Mouse (Mus musculus): ENCODE data around the gene Xylt1. TPM values are rescaled to one million over a fixed set of nuclear protein-coding genes. Genes with fewer than 3 reads are reported as not detected.

Gene Xylt1
- polyA plus RNA-seq, 1 experiment from 2014 or later = 2.1 TPM

DNA sequence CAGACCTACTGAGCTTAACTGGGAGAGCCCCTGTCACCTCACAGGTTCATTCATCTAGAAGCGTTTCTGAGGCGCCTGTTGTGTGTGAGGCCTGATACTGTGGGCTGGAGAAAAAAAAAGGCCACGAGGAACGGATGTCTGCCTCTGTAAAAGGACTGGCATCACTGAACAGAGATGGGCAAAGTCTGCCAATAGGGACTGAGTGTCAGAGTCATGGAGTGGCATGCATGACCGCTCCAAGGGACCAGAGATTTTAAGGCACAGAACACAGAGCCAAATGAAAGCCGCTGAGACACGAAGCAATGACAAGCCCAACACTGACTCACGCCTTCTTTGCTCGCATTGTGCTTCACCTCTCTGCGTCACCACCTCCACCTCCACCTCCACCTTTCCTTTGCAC is 126.6 kb downstream of the Xylt1 start:
- 91% methylated on average over 10 of the region's 10 CpGs for WGBS
- no peak for ATAC-seq (ENCODE audit: low FRiP score, low read depth)
- no peaks in the 10 kb centered on the region for H3K9me3 ChIP-seq

DNA sequence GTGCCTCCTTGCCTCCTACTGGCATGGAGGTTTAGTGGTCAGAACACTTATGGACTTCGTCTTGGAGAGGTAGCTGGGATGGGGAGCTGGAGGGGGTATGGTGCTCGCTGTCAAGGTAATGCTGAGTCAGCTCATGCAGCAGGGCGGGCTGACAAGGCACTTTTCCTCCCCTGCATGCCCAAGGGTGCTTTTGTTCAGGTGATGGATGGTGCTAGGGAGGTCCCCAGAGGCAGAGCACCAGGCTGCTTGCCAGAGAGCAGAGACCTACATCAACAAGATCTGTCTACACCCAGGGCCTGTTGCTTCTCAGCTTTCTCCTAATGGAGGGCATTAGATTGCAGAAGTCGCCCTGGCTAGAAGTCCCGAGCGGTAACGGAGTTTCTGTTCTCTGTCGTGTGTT is 127.3 kb downstream of the Xylt1 start:
- WGBS = 82% methylated on average over 8 of the region's 8 CpGs
- ATAC-seq (ENCODE audit: low FRiP score, low read depth) = no peak
- H3K9ac ChIP-seq (replicated peaks) = no peak overlapping the region

More for the DNA sequence above, 126.6 kb downstream of the Xylt1 start:
- Histone ChIP-seq H3K36me3 (no peaks in the 10 kb centered on the region), H3K27ac (replicated peaks) (no peak overlapping the region), H3K4me2 (replicated peaks) (no peak overlapping the region), H3K4me3 (no peak overlapping the region), H3K9ac (replicated peaks) (no peak overlapping the region), H3K27me3 (no peaks in the 10 kb centered on the region), H3K4me1 (0 out of 2 replicates have a peak, but pooled peaks cover 2% of the 10 kb centered on the region)

DNA sequence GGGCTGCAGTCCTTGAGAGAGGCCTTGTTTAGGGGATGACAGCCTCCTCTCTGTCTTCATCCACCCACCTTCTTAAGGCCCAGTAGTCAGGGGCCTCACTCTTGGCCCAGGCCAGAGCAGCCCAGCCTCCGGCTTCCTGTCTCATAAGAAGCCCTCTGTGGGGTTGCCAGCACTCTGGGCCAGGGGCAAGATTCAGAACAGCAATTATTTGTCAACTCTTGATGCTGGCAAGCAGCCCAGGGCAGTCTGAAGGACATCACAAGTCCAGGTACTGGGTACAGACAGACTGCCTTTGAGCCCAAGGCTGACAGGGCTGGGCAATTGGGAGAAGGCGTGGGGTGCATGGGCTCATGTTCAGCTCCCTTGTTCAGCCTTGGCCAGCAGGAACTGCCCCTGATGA is 129.3 kb downstream of the Xylt1 start:
- no peaks in the 10 kb centered on the region for H3K36me3 ChIP-seq
- 81% methylated on average over 2 of the region's 2 CpGs for WGBS

More for the DNA sequence above, 127.3 kb downstream of the Xylt1 start:
- Histone ChIP-seq H3K4me2 (replicated peaks) (no peak overlapping the region), H3K27ac (replicated peaks) (no peak overlapping the region), H3K27me3 (no peaks in the 10 kb centered on the region), H3K9me3 (no peaks in the 10 kb centered on the region), H3K36me3 (no peaks in the 10 kb centered on the region), H3K4me3 (no peak overlapping the region), H3K4me1 (0 out of 2 replicates have a peak, but pooled peaks cover 2% of the 10 kb centered on the region)

DNA sequence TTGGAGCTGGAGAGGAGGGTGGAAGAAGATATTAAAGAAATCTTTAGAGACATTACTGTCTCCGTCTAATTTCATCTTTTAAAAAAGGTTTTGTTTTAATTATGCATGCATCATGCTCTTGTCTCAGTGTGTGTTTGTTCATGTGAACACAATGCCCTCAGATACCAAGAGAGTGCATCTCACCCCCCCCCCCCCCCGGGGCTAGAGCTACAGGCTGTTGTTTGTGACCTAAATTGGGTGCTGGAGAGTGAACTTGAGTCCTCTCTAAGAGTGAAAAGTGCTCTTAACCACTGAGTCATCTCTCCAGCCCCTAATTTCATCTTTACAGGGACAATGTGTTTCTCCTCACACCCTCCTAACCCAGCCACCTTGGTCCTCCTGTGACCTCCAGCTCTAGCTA is 131.5 kb downstream of the Xylt1 start:
- ATAC-seq (ENCODE audit: low FRiP score, low read depth) = no peak
- Histone ChIP-seq H3K36me3 (no peaks in the 10 kb centered on the region), H3K4me1 (0 out of 2 replicates have a peak, but pooled peaks cover 2% of the 10 kb centered on the region), H3K9ac (replicated peaks) (no peak overlapping the region), H3K4me2 (replicated peaks) (no peak overlapping the region), H3K9me3 (no peaks in the 10 kb centered on the region), H3K27me3 (no peaks in the 10 kb centered on the region), H3K27ac (replicated peaks) (no peak overlapping the region), H3K4me3 (no peak overlapping the region)
- 75% methylated on average over 2 of the region's 2 CpGs for WGBS

More for the DNA sequence above, 129.3 kb downstream of the Xylt1 start:
- Histone ChIP-seq H3K4me3 (no peak overlapping the region), H3K4me1 (0 out of 2 replicates have a peak, but pooled peaks cover 2% of the 10 kb centered on the region), H3K9ac (replicated peaks) (no peak overlapping the region), H3K9me3 (no peaks in the 10 kb centered on the region), H3K4me2 (replicated peaks) (no peak overlapping the region), H3K27ac (replicated peaks) (no peak overlapping the region), H3K27me3 (no peaks in the 10 kb centered on the region)
- ATAC-seq (ENCODE audit: low FRiP score, low read depth) = no peak

DNA sequence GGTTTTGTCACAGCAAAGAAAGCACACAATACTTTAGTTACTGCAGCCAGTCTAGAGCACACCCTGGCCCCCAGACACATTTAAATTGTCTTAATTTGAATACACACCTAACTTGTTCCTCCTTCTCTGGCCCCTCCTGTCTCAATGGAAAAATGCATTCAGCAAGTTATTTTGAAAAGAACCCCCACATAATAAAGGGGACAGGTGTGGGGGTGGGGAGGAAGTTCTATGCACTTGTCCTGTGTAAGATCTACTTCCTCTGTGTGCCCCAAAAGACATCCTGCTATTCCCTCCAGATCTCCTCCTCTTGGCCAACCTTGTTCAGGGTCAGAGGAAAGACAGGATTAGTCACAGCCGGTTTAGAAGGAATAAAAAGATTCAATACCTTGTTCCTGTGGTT is 135.0 kb downstream of the Xylt1 start:
- Histone ChIP-seq H3K36me3 (no peaks in the 10 kb centered on the region), H3K27me3 (no peaks in the 10 kb centered on the region), H3K27ac (replicated peaks) (no peak overlapping the region), H3K9ac (replicated peaks) (no peak overlapping the region), H3K9me3 (no peaks in the 10 kb centered on the region), H3K4me2 (replicated peaks) (no peak overlapping the region), H3K4me1 (0 out of 2 replicates have a peak, but pooled peaks cover 2% of the 10 kb centered on the region), H3K4me3 (no peak overlapping the region)
- 30% methylated on average over 1 of the region's 1 CpGs for WGBS
- no peak for ATAC-seq (ENCODE audit: low FRiP score, low read depth)

DNA sequence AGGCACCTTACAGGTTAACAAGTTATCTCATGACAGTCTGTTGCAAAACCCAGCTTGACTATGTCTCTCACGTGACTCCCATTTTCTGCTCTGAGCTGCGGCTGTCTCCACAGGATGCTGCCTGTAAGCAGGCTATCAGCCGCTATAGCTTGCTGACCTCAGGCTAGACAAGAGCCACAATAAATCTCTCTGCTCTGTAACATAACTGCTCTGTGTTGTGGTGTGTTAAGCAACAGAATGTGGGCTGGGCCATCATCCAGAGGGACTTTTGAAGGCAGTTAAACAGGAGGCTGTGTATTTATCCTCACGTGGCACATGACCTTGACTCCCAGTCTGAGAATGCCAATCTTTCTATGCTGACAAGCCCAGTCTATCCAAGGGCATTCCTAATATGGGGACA is 136.1 kb downstream of the Xylt1 start:
- H3K4me2 ChIP-seq (replicated peaks) = no peak overlapping the region
- ATAC-seq (ENCODE audit: low FRiP score, low read depth) = no peak
- no peaks in the 10 kb centered on the region for H3K36me3 ChIP-seq
- H3K9me3 ChIP-seq = no peaks in the 10 kb centered on the region
- no peak overlapping the region for H3K27ac ChIP-seq (replicated peaks)
- H3K4me3 ChIP-seq = no peak overlapping the region
- 0 out of 2 replicates have a peak, but pooled peaks cover 5% of the 10 kb centered on the region for H3K4me1 ChIP-seq
- 74% methylated on average over 4 of the region's 4 CpGs for WGBS
- no peak overlapping the region for H3K9ac ChIP-seq (replicated peaks)
- H3K27me3 ChIP-seq = no peaks in the 10 kb centered on the region

DNA sequence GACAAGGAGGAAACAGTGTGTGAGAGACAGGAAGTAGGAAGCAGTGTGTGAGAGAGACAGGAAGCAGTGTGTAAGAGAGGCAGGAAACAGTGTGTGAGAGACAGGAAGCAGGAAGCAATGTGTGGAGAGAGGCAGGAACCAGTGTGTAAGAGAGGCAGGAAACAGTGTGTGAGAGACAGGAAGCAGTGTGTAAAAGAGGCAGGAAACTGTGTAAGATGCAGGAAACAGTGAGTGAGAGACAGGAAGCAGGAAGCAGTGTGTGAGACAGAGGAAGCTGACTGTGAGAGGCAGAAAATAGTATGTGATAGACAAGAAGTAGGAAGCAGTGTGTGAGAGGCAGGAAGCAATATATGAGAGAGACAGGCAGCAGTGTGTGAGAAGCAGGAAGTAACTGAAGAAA is 140.6 kb downstream of the Xylt1 start:
- H3K27ac ChIP-seq (replicated peaks) = no peak overlapping the region
- H3K36me3 ChIP-seq = no peaks in the 10 kb centered on the region
- no peak for ATAC-seq (ENCODE audit: low FRiP score, low read depth)
- H3K4me1 ChIP-seq = peaks cover 17% of the 10 kb centered on the region; the same call in 1 of the 2 replicates
- no peak overlapping the region for H3K9ac ChIP-seq (replicated peaks)
- no peak overlapping the region for H3K4me3 ChIP-seq
- no peak overlapping the region for H3K4me2 ChIP-seq (replicated peaks)
- H3K27me3 ChIP-seq = no peaks in the 10 kb centered on the region; the same call in none of the 2 replicates
- H3K9me3 ChIP-seq = no peaks in the 10 kb centered on the region

DNA sequence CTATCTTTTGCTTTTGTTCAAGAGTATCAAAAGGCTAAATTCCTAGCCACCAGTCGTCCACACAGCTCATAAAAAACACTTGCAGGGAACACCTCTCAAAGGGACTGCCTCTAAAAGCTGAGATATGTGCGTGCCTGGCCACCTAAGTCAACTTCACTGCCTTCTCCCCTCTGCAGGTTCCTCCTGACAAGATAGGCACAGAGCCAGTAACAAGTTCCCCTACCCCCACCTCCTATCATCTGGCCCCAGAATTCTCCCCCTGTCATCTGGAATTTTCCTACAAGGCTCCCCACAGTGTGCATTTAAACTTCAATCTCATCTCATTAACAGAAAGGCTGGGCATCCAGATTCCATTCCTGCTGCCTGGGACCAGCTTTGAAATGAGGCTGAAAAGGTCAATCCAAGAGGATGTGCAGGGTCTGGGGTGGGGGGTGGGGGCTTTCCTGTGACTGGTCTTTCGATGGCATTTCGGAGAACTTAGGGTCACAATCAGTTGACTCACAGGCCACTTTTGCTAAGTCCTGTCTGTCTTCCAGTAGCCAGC is 141.4 kb downstream of the Xylt1 start:
- H3K4me1 ChIP-seq = peaks cover 17% of the 10 kb centered on the region; the same call in 1 of the 2 replicates
- no peak overlapping the region for H3K27ac ChIP-seq (replicated peaks)
- H3K9ac ChIP-seq (replicated peaks) = no peak overlapping the region
- no peak overlapping the region for H3K4me3 ChIP-seq
- H3K36me3 ChIP-seq = no peaks in the 10 kb centered on the region
- no peak for ATAC-seq (ENCODE audit: low FRiP score, low read depth)
- no peak overlapping the region for H3K4me2 ChIP-seq (replicated peaks)
- no peaks in the 10 kb centered on the region; the same call in none of the 2 replicates for H3K27me3 ChIP-seq
- 23% methylated on average over 4 of the region's 4 CpGs for WGBS
- no peaks in the 10 kb centered on the region for H3K9me3 ChIP-seq

DNA sequence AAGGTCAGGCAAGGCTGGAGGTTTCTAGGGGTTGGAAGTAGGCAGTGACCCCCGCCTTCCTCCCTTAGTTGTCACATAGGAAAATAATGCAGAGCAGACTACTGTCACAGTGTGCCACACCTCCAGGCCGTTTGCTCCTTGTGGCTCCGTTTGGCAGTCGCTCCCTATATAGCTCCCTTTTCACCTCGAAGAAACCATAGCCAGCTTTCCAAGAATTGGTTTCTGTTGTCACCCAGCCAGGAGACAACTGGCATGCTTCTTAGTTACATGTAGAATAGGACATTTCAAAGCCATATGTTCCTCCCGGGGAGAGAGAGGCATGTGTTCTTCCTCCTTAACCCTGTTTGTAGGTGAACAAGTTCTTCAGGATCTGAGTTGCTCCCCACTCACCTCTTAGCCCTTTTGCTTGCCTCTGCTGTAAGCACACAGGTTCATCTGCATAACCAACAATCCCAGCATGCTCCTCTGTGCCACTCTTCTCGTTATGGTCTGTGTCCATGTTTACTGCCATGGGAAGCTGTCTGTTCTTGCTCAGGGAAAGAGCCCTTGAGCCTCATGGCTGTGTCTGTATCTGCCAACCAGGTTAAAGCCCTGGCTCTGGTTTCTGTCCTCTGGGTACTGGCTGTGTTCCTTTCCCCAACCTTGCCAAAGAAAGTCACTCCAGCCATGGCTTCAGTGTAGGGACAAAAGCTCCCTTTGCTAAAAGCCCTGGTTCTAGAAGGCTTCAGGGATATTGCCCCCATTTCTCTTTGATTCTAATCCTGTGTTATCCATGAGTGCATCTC is 143.8 kb downstream of the Xylt1 start:
- WGBS = 77% methylated on average over 7 of the region's 7 CpGs
- Histone ChIP-seq H3K9ac (replicated peaks) (no peak overlapping the region), H3K27ac (replicated peaks) (no peak overlapping the region), H3K9me3 (no peaks in the 10 kb centered on the region), H3K4me1 (peaks cover 19% of the 10 kb centered on the region; the same call in 1 of the 2 replicates), H3K4me3 (no peak overlapping the region), H3K4me2 (replicated peaks) (no peak overlapping the region), H3K36me3 (no peaks in the 10 kb centered on the region), H3K27me3 (no peaks in the 10 kb centered on the region; the same call in none of the 2 replicates)
- no peak for ATAC-seq (ENCODE audit: low FRiP score, low read depth)

DNA sequence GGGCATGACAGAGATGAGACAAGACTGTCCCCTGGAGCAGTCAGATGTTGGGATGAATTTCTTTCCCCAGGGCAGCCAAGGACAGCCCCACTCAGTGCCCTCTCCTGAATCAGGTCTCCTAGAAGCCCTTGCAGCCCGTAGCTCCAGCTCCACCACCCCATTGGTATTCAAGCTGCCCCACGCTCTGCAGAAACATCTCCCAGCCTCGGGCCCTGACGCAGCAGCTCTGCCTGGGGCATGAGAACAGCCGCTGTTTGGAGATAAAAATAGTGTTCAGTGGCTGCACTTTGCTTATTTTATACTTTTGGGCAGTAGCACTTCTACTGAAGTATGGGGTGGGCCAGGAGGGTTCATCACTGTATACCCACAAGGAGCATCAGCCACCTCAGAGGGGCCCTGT is 144.9 kb downstream of the Xylt1 start:
- Histone ChIP-seq H3K4me1 (peaks cover 21% of the 10 kb centered on the region; the same call in 1 of the 2 replicates), H3K27ac (replicated peaks) (no peak overlapping the region), H3K4me2 (replicated peaks) (no peak overlapping the region), H3K9ac (replicated peaks) (no peak overlapping the region), H3K9me3 (no peaks in the 10 kb centered on the region), H3K36me3 (no peaks in the 10 kb centered on the region), H3K27me3 (no peaks in the 10 kb centered on the region; the same call in none of the 2 replicates), H3K4me3 (no peak overlapping the region)
- ATAC-seq (ENCODE audit: low FRiP score, low read depth) = no peak
- 91% methylated on average over 5 of the region's 5 CpGs for WGBS

DNA sequence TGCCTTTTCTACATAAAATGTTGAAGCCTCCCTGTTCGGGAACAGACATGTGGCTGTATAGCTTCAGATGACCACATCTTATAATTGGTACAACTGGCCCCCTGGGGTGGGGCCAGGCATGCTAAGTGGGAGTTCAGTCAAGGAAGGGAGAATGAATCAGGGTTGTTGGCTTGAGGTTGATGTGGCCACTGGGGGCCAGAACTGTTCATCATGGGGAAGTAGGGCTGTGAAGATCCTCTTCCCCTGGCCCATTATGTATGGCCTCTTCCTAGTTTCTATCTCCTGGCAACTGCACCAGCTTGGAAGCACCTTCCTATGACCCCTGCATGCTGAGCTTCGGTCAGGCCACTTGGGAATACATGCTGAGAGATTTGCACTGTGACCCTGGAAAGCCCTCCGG is 145.8 kb downstream of the Xylt1 start:
- no peak overlapping the region for H3K27ac ChIP-seq (replicated peaks)
- no peak overlapping the region for H3K9ac ChIP-seq (replicated peaks)
- no peak overlapping the region for H3K4me3 ChIP-seq
- H3K4me1 ChIP-seq = peaks cover 21% of the 10 kb centered on the region; the same call in 1 of the 2 replicates
- H3K4me2 ChIP-seq (replicated peaks) = no peak overlapping the region
- H3K9me3 ChIP-seq = no peaks in the 10 kb centered on the region
- WGBS = 91% methylated on average over 3 of the region's 3 CpGs
- no peak for ATAC-seq (ENCODE audit: low FRiP score, low read depth)
- H3K27me3 ChIP-seq = no peaks in the 10 kb centered on the region; the same call in none of the 2 replicates
- no peaks in the 10 kb centered on the region for H3K36me3 ChIP-seq
